15 mouse cellular contexts compared by ENCODE assay signal in the genomic region with DNA sequence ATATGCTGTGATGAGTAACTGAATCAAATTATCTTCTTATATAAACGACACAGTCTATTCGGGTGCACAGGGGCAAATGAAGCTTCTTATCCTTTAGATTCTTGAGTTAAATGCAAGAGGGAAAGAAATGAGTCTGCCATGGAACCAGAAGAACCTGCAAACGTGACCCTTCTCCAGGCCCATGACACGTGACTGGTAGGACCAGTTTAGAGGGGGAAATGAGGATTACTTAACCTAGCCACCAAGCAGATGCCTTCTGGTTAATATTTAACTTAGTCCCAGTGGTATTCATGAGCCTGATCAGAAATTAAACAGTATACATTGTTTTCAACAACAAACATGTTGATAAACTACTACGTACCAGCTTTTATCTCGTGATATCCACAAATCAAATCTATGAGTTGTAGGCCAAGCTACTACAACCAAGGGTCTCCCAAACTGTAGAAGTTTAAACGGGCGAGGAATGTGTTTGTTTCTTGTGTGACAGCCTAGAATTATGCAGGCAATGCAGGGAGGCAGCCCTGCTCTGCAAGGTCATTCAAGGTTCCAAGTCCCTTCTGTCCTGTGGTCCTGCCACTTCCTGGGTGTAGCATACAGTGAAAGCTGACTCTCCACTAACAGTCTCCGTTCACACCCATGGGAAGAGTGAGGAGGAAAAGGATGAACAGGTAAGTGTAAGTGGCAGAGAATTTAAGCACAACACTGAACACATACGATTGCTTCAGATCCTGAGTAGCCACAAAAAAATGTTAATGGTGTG.
A peak's percentile ranks its signal among the peaks of the same experiment; 100 is the strongest.
DNase-seq lines count a peak whose midpoint lies in the region; ATAC-seq lines count a peak whose summit lies in the region.
"Had no signal": no experiment of that assay in that cellular context is flagged by ENCODE, and none has a peak within 500 bp of the region (broad histone marks: within the 10 kb centered on the region; RNA-seq: fewer than 3 reads in every experiment).

No protein-coding gene starts in this region.

- WGBS in lung, embryonic 16.5 days: 45% methylated on average over 10 of the region's 10 CpGs
- WGBS in liver, embryonic 13.5 days (ENCODE audit: insufficient replicate concordance): 49% methylated on average over 10 of the region's 10 CpGs

- no peaks in the 10 kb centered on the region for H3K36me3 ChIP-seq in lung, embryonic 16.5 days (ENCODE audit: control insufficient read depth, insufficient read depth, low read length)
- H3K36me3 ChIP-seq in liver, embryonic 13.5 days: no peaks in the 10 kb centered on the region
- H3K36me3 ChIP-seq: embryonic facial prominence, embryonic 12.5 days; G1E; hindbrain, embryonic 13.5 days; midbrain, embryonic 13.5 days had no signal

- peak overlapping the region; percentile 74 for H3K27ac ChIP-seq in lung, embryonic 16.5 days (ENCODE audit: low read length)
- H3K27ac ChIP-seq in liver, embryonic 13.5 days: no peak overlapping the region
- H3K27ac ChIP-seq: embryonic facial prominence, embryonic 12.5 days; hindbrain, embryonic 13.5 days; layer of hippocampus, adult 2 months; liver, embryonic 14.5 days; midbrain, embryonic 13.5 days had no signal

- no peaks in the 10 kb centered on the region; the same call in 1 of the 2 replicates for H3K4me1 ChIP-seq in lung, embryonic 16.5 days (replicated peaks; ENCODE audit: control insufficient read depth, insufficient read depth, low read length)
- no peaks in the 10 kb centered on the region for H3K4me1 ChIP-seq in liver, embryonic 13.5 days (replicated peaks)

- no peaks in the 10 kb centered on the region for H3K9me3 ChIP-seq in lung, embryonic 16.5 days (ENCODE audit: control insufficient read depth, low read length)
- H3K9me3 ChIP-seq in liver, embryonic 13.5 days (replicated peaks): no peaks in the 10 kb centered on the region
- H3K9me3 ChIP-seq: embryonic facial prominence, embryonic 12.5 days; G1E; hindbrain, embryonic 13.5 days; midbrain, embryonic 13.5 days had no signal

- H3K9ac ChIP-seq in lung, embryonic 16.5 days (ENCODE audit: low read length): no peak overlapping the region
- H3K9ac ChIP-seq in liver, embryonic 13.5 days: no peak overlapping the region
- H3K9ac ChIP-seq: embryonic facial prominence, embryonic 12.5 days; hindbrain, embryonic 13.5 days; liver, embryonic 14.5 days; midbrain, embryonic 13.5 days had no signal

- DNase-seq in lung, postnatal 10 days: no peak
- peak; percentile 69 for DNase-seq in kidney, adult 9 months
- no peak for DNase-seq in liver, embryonic 13.5 days
- peak; percentile 68 for DNase-seq in yolk sac, embryonic 10.5 days (ENCODE audit: low spot score)
- no peak for DNase-seq in heart, postnatal 25 days (ENCODE audit: low spot score)
- no peak for DNase-seq in spleen, postnatal 4 days (ENCODE audit: low spot score in 2 of 2)
- DNase-seq: adrenal gland, postnatal 36 days; cerebellum, postnatal 25 days had no signal

- intact Hi-C loops in heart, postnatal 25 days (cut with DNase I): no loop called here

- no peaks in the 10 kb centered on the region for H3K27me3 ChIP-seq in lung, embryonic 16.5 days (ENCODE audit: control insufficient read depth, insufficient read depth, low read depth, low read length)
- H3K27me3 ChIP-seq in liver, embryonic 13.5 days: no peaks in the 10 kb centered on the region
- H3K27me3 ChIP-seq: embryonic facial prominence, embryonic 12.5 days; hindbrain, embryonic 13.5 days; midbrain, embryonic 13.5 days had no signal

- no peak overlapping the region for H3K4me2 ChIP-seq in lung, embryonic 16.5 days (ENCODE audit: low read depth, low read length)
- no peak overlapping the region for H3K4me2 ChIP-seq in liver, embryonic 13.5 days
- H3K4me2 ChIP-seq: embryonic facial prominence, embryonic 12.5 days; hindbrain, embryonic 13.5 days; midbrain, embryonic 13.5 days had no signal

- H3K4me3 ChIP-seq in lung, embryonic 16.5 days (ENCODE audit: low read length): no peak overlapping the region
- no peak overlapping the region for H3K4me3 ChIP-seq in liver, embryonic 13.5 days (replicated peaks)
- H3K4me3 ChIP-seq: embryonic facial prominence, embryonic 12.5 days; hindbrain, embryonic 13.5 days; layer of hippocampus, adult 2 months; midbrain, embryonic 13.5 days had no signal

- ATAC-seq in lung, embryonic 16.5 days (ENCODE audit: low read depth): peak; percentile 57; the same call in 1 of the 2 replicates
- peak; percentile 43 for ATAC-seq in liver, embryonic 13.5 days (ENCODE audit: low read depth)
- ATAC-seq: midbrain, embryonic 13.5 days had no signal

Comparison
In these comparisons a context has a peak if more than half of its experiments do, and no peak if none do; other contexts are left out.
1. DNase-seq: peak in kidney, adult 9 months (single experiment) and yolk sac, embryonic 10.5 days (single experiment); none in lung, postnatal 10 days (single experiment), liver, embryonic 13.5 days (single experiment), heart, postnatal 25 days (single experiment) and spleen, postnatal 4 days (0 of 2).